Mouse (Mus musculus) liver, embryonic 16.5 days (tissue): ENCODE measurements around the gene Mak. TPM values are rescaled to one million over a fixed set of nuclear protein-coding genes. Genes with fewer than 3 reads are reported as not detected.

ENCODE experiments used
- ATAC-seq: fragments of 200-750 bp; cut with Nextera tagmentation; 2 replicates; pipeline ENCODE4 v1.8.0; 2017; ENCODE audit warnings: low read depth, mild to moderate bottlenecking, moderate number of reproducible peaks, moderate library complexity
- H3K27ac ChIP-seq: fragments of 300-500 bp; sonication (generic); 2 replicates; pipeline ENCODE4 v1.5.1; 2014; ENCODE audit warnings: mild to moderate bottlenecking, low read length
- H3K27me3 ChIP-seq: fragments of 300-500 bp; sonication (generic); 2 replicates; pipeline ENCODE4 v1.6.1; 2014; ENCODE audit warnings: low read depth, low read length, mixed read lengths; ENCODE audit not compliant: control insufficient read depth, insufficient read depth
- H3K36me3 ChIP-seq: fragments of 300-500 bp; sonication (generic); 2 replicates; pipeline ENCODE4 v1.6.1; 2014; ENCODE audit warnings: mild to moderate bottlenecking; ENCODE audit not compliant: control insufficient read depth, insufficient read depth
- H3K4me1 ChIP-seq: fragments of 300-500 bp; sonication (generic); 2 replicates; pipeline ENCODE4 v1.6.1; 2014; ENCODE audit warnings: low read depth, low read length, mixed read lengths; ENCODE audit not compliant: control insufficient read depth
- H3K4me2 ChIP-seq: fragments of 300-500 bp; sonication (generic); 2 replicates; pipeline ENCODE4 v1.6.1; 2014; ENCODE audit warnings: low read depth, low read length, mixed read lengths
- H3K4me3 ChIP-seq: fragments of 300-500 bp; sonication (generic); 2 replicates; pipeline ENCODE4 v1.5.1; 2014; ENCODE audit warnings: low read depth, mild to moderate bottlenecking, low read length
- H3K9ac ChIP-seq: fragments of 300-500 bp; sonication (generic); 2 replicates; pipeline ENCODE4 v1.6.1; 2014; ENCODE audit warnings: low read depth, low read length
- H3K9me3 ChIP-seq: fragments of 300-500 bp; sonication (generic); replicated peaks from 2 replicates; pipeline ENCODE4 v1.6.1; 2016; ENCODE audit warnings: low read length; ENCODE audit not compliant: control insufficient read depth
- WGBS: fragments of 180-500 bp; shearing (Covaris S2); extraction: QIAGEN DNeasy Blood & Tissue Kit; methylation state at CpG from one replicate; pipeline ENCODE4 v1.1.7; 2014; ENCODE audit not compliant: insufficient replicate concordance; 5-methylcytosine and 5-hydroxymethylcytosine counted together
- polyA plus RNA-seq: library from polyadenylated mRNA; unstranded; fragments of >200 nt; fragmentation: Nextera tagmentation; extraction: Ambion mirVana; gene quantifications from 2 replicates; pipeline ENCODE4 v1.2.1, GENCODE M21; 2015

Mak gene
- polyA plus RNA-seq, 1 experiment from 2014 or later, result 0.11 TPM

- H3K4me3 ChIP-seq, result no peak overlapping the region
- no peak overlapping the region for H3K9ac ChIP-seq
- H3K4me2 ChIP-seq, result no peak overlapping the region
- no peaks in the 10 kb centered on the region for H3K9me3 ChIP-seq
- peaks cover 4% of the 10 kb centered on the region; the same call in 1 of the 2 replicates for H3K4me1 ChIP-seq
- no peaks in the 10 kb centered on the region for H3K36me3 ChIP-seq
- 58% methylated on average over 12 of the region's 12 CpGs for WGBS
- ATAC-seq, result peak; percentile 92
- H3K27ac ChIP-seq, result peak overlapping the region; percentile 2; the same call in 1 of the 2 replicates
- no peaks in the 10 kb centered on the region for H3K27me3 ChIP-seq
Measured at GRCm38 (mm10) chr13:41103841-41104525, 24.5 kb upstream of the Mak start.

GRCm38 (mm10) chr13:41100031-41100430, 20.5 kb upstream of the Mak start:
- no peaks in the 10 kb centered on the region for H3K36me3 ChIP-seq
- H3K9ac ChIP-seq, result no peak overlapping the region
- peaks cover 8% of the 10 kb centered on the region; the same call in 1 of the 2 replicates for H3K4me1 ChIP-seq
- H3K9me3 ChIP-seq, result no peaks in the 10 kb centered on the region
- H3K4me2 ChIP-seq, result no peak overlapping the region
- no peak for ATAC-seq
- H3K27ac ChIP-seq, result no peak overlapping the region
- no peaks in the 10 kb centered on the region for H3K27me3 ChIP-seq
- H3K4me3 ChIP-seq, result no peak overlapping the region
- 72% methylated on average over 2 of the region's 2 CpGs for WGBS

- no peak overlapping the region for H3K9ac ChIP-seq
- H3K36me3 ChIP-seq, result no peaks in the 10 kb centered on the region
- WGBS, result 34% methylated on average over 15 of the region's 15 CpGs
- H3K27me3 ChIP-seq, result no peaks in the 10 kb centered on the region
- no peaks in the 10 kb centered on the region for H3K9me3 ChIP-seq
- no peak overlapping the region for H3K4me2 ChIP-seq
- no peak overlapping the region for H3K27ac ChIP-seq
- ATAC-seq, result no peak
- H3K4me1 ChIP-seq, result peaks cover 4% of the 10 kb centered on the region; the same call in 1 of the 2 replicates
- no peak overlapping the region for H3K4me3 ChIP-seq
Measured at GRCm38 (mm10) chr13:41098325-41098724, 18.8 kb upstream of the Mak start.

GRCm38 (mm10) chr13:41097324-41098058, 18.0 kb upstream of the Mak start:
- H3K4me1 ChIP-seq, result peaks cover 4% of the 10 kb centered on the region; the same call in 1 of the 2 replicates
- WGBS, result 25% methylated on average over 16 of the region's 16 CpGs
- no peak for ATAC-seq
- no peaks in the 10 kb centered on the region for H3K9me3 ChIP-seq
- peak overlapping the region; percentile 30; the same call in 1 of the 2 replicates for H3K4me2 ChIP-seq
- no peaks in the 10 kb centered on the region for H3K36me3 ChIP-seq
- no peak overlapping the region for H3K27ac ChIP-seq
- H3K27me3 ChIP-seq, result no peaks in the 10 kb centered on the region
- H3K4me3 ChIP-seq, result no peak overlapping the region
- no peak overlapping the region for H3K9ac ChIP-seq

- peaks cover 2% of the 10 kb centered on the region; the same call in 1 of the 2 replicates for H3K27me3 ChIP-seq
- 69% methylated on average over 10 of the region's 10 CpGs for WGBS
- no peak for ATAC-seq
Measured at GRCm38 (mm10) chr13:41094160-41094559, 14.7 kb upstream of the Mak start.

GRCm38 (mm10) chr13:41091271-41091670, 11.8 kb upstream of the Mak start:
- no peak overlapping the region for H3K27ac ChIP-seq
- no peak overlapping the region for H3K4me3 ChIP-seq
- 29% methylated on average over 10 of the region's 10 CpGs for WGBS
- no peak overlapping the region for H3K4me2 ChIP-seq
- no peaks in the 10 kb centered on the region for H3K4me1 ChIP-seq
- H3K36me3 ChIP-seq, result no peaks in the 10 kb centered on the region
- no peaks in the 10 kb centered on the region for H3K9me3 ChIP-seq
- H3K9ac ChIP-seq, result no peak overlapping the region
- peaks cover 2% of the 10 kb centered on the region; the same call in 1 of the 2 replicates for H3K27me3 ChIP-seq
- no peak for ATAC-seq

More at GRCm38 (mm10) chr13:41094160-41094559, 14.7 kb upstream of the Mak start:
- Histone ChIP-seq H3K36me3 (no peaks in the 10 kb centered on the region), H3K4me3 (no peak overlapping the region), H3K4me1 (peaks cover 4% of the 10 kb centered on the region; the same call in 1 of the 2 replicates), H3K9ac (no peak overlapping the region), H3K9me3 (no peaks in the 10 kb centered on the region), H3K4me2 (no peak overlapping the region), H3K27ac (no peak overlapping the region)

- H3K36me3 ChIP-seq, result no peaks in the 10 kb centered on the region
- ATAC-seq, result no peak
- no peak overlapping the region for H3K4me3 ChIP-seq
- H3K27ac ChIP-seq, result no peak overlapping the region
- H3K9me3 ChIP-seq, result no peaks in the 10 kb centered on the region
- H3K4me2 ChIP-seq, result no peak overlapping the region
- H3K4me1 ChIP-seq, result no peaks in the 10 kb centered on the region
- H3K27me3 ChIP-seq, result peaks cover 2% of the 10 kb centered on the region; the same call in 1 of the 2 replicates
- no peak overlapping the region for H3K9ac ChIP-seq
Measured at GRCm38 (mm10) chr13:41088746-41089145, 9.2 kb upstream of the Mak start.

GRCm38 (mm10) chr13:41085140-41085539, 5.6 kb upstream of the Mak start:
- Histone ChIP-seq H3K27ac (no peak overlapping the region), H3K9ac (no peak overlapping the region), H3K4me1 (no peaks in the 10 kb centered on the region), H3K27me3 (0 out of 2 replicates have a peak, but pooled peaks cover 3% of the 10 kb centered on the region), H3K36me3 (no peaks in the 10 kb centered on the region), H3K9me3 (no peaks in the 10 kb centered on the region), H3K4me3 (no peak overlapping the region), H3K4me2 (no peak overlapping the region)
- 16% methylated on average over 2 of the region's 2 CpGs for WGBS
- no peak for ATAC-seq

GRCm38 (mm10) chr13:41084521-41084920, 5.0 kb upstream of the Mak start:
- 47% methylated on average over 3 of the region's 3 CpGs for WGBS

More at GRCm38 (mm10) chr13:41084521-41084920, 5.0 kb upstream of the Mak start:
- Histone ChIP-seq H3K27me3 (peaks cover 5% of the 10 kb centered on the region), H3K4me3 (no peak overlapping the region), H3K4me2 (no peak overlapping the region), H3K27ac (no peak overlapping the region), H3K4me1 (peaks cover under 1% of the 10 kb centered on the region), H3K9ac (no peak overlapping the region), H3K9me3 (no peaks in the 10 kb centered on the region), H3K36me3 (no peaks in the 10 kb centered on the region)
- no peak for ATAC-seq
